Mouse (Mus musculus): ENCODE results near the gene Ppp1r18. TPM values are rescaled to one million over a fixed set of nuclear protein-coding genes. Genes with fewer than 3 reads are reported as not detected.

Gene Ppp1r18
- 46.9 and 48.9 TPM in 2 replicates for polyA plus RNA-seq (2012; rRNA removed)

DNA sequence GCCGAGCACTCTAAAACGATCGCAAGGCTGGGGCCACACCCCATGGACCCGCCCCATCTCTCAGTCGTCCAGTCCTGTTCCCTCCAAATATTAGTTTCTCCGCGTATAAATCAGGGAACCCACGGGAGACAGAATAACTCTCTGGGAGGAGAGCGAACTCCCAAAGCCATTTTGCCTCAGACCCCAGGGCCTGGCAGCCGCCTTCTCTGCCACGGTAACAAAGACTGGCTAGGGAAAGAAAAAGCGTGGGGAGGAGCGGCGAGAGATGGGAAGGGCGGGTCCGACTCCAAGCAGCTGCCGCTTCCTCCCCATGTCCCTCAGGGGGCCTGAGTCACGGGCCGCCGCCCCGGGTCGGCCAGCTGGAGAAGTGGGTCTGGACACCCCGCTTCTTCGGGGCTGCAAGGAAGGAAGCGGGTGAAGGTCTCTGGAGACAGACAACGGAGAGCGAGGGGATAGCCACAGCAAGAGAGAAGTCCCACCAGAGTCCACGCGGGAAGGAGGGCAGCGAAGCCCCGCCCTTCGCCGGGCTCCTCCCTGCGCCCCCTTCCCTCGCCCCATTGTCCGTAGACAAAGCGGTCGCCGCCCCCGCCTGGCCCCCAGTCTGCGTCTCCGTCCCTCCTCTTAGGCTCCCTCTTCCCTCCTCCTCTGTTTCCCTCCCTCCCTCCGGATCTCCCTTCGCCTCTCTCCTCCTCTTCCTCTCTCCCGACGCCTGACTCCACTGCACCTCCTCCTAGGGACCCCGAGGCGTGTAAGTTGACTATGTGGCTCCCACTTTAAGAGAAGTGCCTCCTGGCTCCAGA lies at the start of gene Ppp1r18:
Gene Ppp1r18 (plus strand): TSS at position 113 of the 800 bp plus-strand sequence.
- DNase-seq (ENCODE audit: low read depth), result peak; percentile 94
- TF ChIP-seq CTCF (IDR thresholded peaks at IDR 0.05; ENCODE audit: borderline replicate concordance, extremely low read depth, insufficient read depth, insufficient read length), result no peak
- peak; percentile 46; the same call in 1 of the 2 replicates for TF ChIP-seq POLR2A (IDR thresholded peaks at IDR 0.05; ENCODE audit: borderline replicate concordance, extremely low read depth, insufficient read depth, insufficient read length, poor library complexity, severe bottlenecking)

DNA sequence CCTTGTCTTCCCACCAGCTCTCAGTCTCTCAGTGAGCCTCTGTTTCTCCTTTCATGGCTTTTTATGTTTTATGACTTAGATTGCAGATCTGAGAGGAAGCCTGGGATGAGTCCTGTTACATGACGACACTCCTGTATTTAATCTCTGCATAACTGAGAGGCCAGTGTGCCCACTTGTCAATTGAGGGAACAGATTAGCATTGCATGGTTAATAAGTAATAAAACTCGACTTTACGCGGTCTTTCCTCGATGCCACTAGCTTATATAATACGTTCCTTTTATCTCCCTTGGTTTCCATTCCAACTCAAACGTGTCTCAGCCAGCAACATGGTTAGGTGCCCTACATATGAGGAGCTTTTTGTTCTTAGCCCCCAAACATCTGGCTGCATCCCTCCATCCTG lies 49.6 kb upstream of the Ppp1r18 start:
- TF ChIP-seq POLR2A (IDR thresholded peaks at IDR 0.05; ENCODE audit: borderline replicate concordance, extremely low read depth, insufficient read depth, insufficient read length, poor library complexity, severe bottlenecking), result no peak
- TF ChIP-seq CTCF (IDR thresholded peaks at IDR 0.05; ENCODE audit: borderline replicate concordance, extremely low read depth, insufficient read depth, insufficient read length), result no peak
- DNase-seq (ENCODE audit: low read depth), result no peak

GRCm38 (mm10) chr17:35816686-35817085 lies 48.7 kb upstream of the Ppp1r18 start:
- DNase-seq (ENCODE audit: low read depth), result no peak

GRCm38 (mm10) chr17:35817226-35817625 lies 48.2 kb upstream of the Ppp1r18 start:
- TF ChIP-seq CTCF (IDR thresholded peaks at IDR 0.05; ENCODE audit: borderline replicate concordance, extremely low read depth, insufficient read depth, insufficient read length), result no peak
- no peak for TF ChIP-seq POLR2A (IDR thresholded peaks at IDR 0.05; ENCODE audit: borderline replicate concordance, extremely low read depth, insufficient read depth, insufficient read length, poor library complexity, severe bottlenecking)
- no peak for DNase-seq (ENCODE audit: low read depth)

More at GRCm38 (mm10) chr17:35816686-35817085, 48.7 kb upstream of the Ppp1r18 start:
- TF ChIP-seq CTCF (IDR thresholded peaks at IDR 0.05; ENCODE audit: borderline replicate concordance, extremely low read depth, insufficient read depth, insufficient read length) (no peak), POLR2A (IDR thresholded peaks at IDR 0.05; ENCODE audit: borderline replicate concordance, extremely low read depth, insufficient read depth, insufficient read length, poor library complexity, severe bottlenecking) (no peak)

GRCm38 (mm10) chr17:35820111-35820510 lies 45.3 kb upstream of the Ppp1r18 start:
- no peak for TF ChIP-seq POLR2A (IDR thresholded peaks at IDR 0.05; ENCODE audit: borderline replicate concordance, extremely low read depth, insufficient read depth, insufficient read length, poor library complexity, severe bottlenecking)
- TF ChIP-seq CTCF (IDR thresholded peaks at IDR 0.05; ENCODE audit: borderline replicate concordance, extremely low read depth, insufficient read depth, insufficient read length), result no peak
- no peak for DNase-seq (ENCODE audit: low read depth)

- TF ChIP-seq CTCF (IDR thresholded peaks at IDR 0.05; ENCODE audit: borderline replicate concordance, extremely low read depth, insufficient read depth, insufficient read length) (no peak), POLR2A (IDR thresholded peaks at IDR 0.05; ENCODE audit: borderline replicate concordance, extremely low read depth, insufficient read depth, insufficient read length, poor library complexity, severe bottlenecking) (peak; percentile 41; the same call in 1 of the 2 replicates)
- peak; percentile 86 for DNase-seq (ENCODE audit: low read depth)
These were observed 43.7 kb upstream of the Ppp1r18 start, which contains the start of gene Ier3 for GRCm38 (mm10) chr17:35821439-35822430. Ier3 (plus strand) TSS chr17:35821684.

GRCm38 (mm10) chr17:35822564-35822963 lies 42.8 kb upstream of the Ppp1r18 start:
- no peak for DNase-seq (ENCODE audit: low read depth)
- TF ChIP-seq POLR2A (IDR thresholded peaks at IDR 0.05; ENCODE audit: borderline replicate concordance, extremely low read depth, insufficient read depth, insufficient read length, poor library complexity, severe bottlenecking) (no peak), CTCF (IDR thresholded peaks at IDR 0.05; ENCODE audit: borderline replicate concordance, extremely low read depth, insufficient read depth, insufficient read length) (no peak)

GRCm38 (mm10) chr17:35822964-35823937 lies 42.1 kb upstream of the Ppp1r18 start, which contains the start of gene Flot1:
Flot1 (plus strand) TSS chr17:35823230.
- TF ChIP-seq POLR2A (IDR thresholded peaks at IDR 0.05; ENCODE audit: borderline replicate concordance, extremely low read depth, insufficient read depth, insufficient read length, poor library complexity, severe bottlenecking) (peak; percentile 15; the same call in 1 of the 2 replicates), CTCF (IDR thresholded peaks at IDR 0.05; ENCODE audit: borderline replicate concordance, extremely low read depth, insufficient read depth, insufficient read length) (no peak)
- DNase-seq (ENCODE audit: low read depth), result peak; percentile 94

DNA sequence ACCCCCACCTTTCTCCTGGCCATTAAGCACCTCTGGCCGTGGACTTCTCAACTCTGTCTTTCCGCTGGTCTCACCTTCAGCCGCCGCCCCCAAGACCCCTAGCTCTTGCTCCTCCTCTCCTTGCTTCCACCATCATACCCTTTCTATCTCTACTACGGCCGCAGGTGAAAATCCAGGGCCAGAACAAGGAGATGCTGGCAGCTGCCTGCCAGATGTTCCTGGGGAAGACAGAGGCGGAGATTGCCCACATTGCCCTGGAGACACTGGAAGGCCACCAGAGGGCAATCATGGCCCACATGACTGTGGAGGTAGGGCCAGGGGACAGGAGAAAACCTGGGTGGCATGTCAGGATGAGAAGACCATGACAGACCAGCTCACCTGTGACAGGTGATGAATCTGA lies 41.0 kb upstream of the Ppp1r18 start:
- no peak for DNase-seq (ENCODE audit: low read depth)
- no peak for TF ChIP-seq POLR2A (IDR thresholded peaks at IDR 0.05; ENCODE audit: borderline replicate concordance, extremely low read depth, insufficient read depth, insufficient read length, poor library complexity, severe bottlenecking)
- TF ChIP-seq CTCF (IDR thresholded peaks at IDR 0.05; ENCODE audit: borderline replicate concordance, extremely low read depth, insufficient read depth, insufficient read length), result peak; percentile 15; the same call in 1 of the 2 replicates
